In the genomic region with DNA sequence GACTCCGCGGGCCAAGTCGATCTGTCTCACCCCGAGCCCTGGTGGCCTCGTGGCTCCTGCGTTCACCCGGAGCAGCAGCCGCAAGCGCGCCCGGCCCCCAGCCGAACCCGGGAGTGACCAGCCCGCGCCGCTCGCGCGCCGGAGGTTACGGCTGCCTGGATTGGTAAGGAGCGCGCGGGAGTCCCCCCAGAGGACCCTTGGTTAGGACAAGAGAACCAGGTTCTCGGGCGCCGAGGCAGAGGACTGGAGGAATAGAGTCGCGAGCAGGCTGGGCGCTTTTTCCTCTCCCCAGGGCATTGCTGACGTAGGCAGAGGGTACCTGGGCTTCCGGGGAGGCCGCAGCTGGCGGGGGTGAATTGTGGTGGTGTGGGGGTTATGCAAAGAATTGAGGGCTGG, we compare ENCODE assay signal across 8 mouse cellular contexts. TPM values are rescaled to one million over a fixed set of nuclear protein-coding genes. Genes with fewer than 3 reads are reported as not detected.
DNase-seq lines count a peak whose midpoint lies in the region; ATAC-seq and TF ChIP-seq lines count a peak whose summit lies in the region.

No protein-coding gene starts in this region.

- H3K27me3 ChIP-seq in liver, adult 2 months (ENCODE audit: control insufficient read depth, insufficient read depth, low read length), result no peaks in the 10 kb centered on the region
- no peaks in the 10 kb centered on the region for H3K27me3 ChIP-seq in embryonic facial prominence, embryonic 11.5 days (ENCODE audit: control insufficient read depth, insufficient read depth, low read length)
- H3K27me3 ChIP-seq in intestine, postnatal 0 days (replicated peaks; ENCODE audit: control insufficient read depth, insufficient read depth, low read length), result no peaks in the 10 kb centered on the region

- no peaks in the 10 kb centered on the region for H3K79me2 ChIP-seq in liver, adult 2 months (ENCODE audit: control insufficient read depth, insufficient read depth, low read length)

- H3K4me3 ChIP-seq in liver, adult 2 months (ENCODE audit: insufficient read depth, low read depth, low read length), result peak overlapping the region; percentile 69
- H3K4me3 ChIP-seq in embryonic facial prominence, embryonic 11.5 days (ENCODE audit: low read depth, low read length), result peak overlapping the region; percentile 85
- peak overlapping the region; percentile 81 for H3K4me3 ChIP-seq in intestine, postnatal 0 days (ENCODE audit: low read depth, low read length)

- 0 out of 2 replicates have a peak, but pooled peaks cover 8% of the 10 kb centered on the region for H3K4me1 ChIP-seq in liver, adult 2 months (ENCODE audit: control insufficient read depth, insufficient read depth, low read length)
- H3K4me1 ChIP-seq in embryonic facial prominence, embryonic 11.5 days (ENCODE audit: control insufficient read depth, insufficient read depth, low read length), result peaks cover 5% of the 10 kb centered on the region; the same call in 1 of the 2 replicates
- H3K4me1 ChIP-seq in intestine, postnatal 0 days (replicated peaks; ENCODE audit: control insufficient read depth, insufficient read depth, low read length), result peaks cover 8% of the 10 kb centered on the region; the same call in 1 of the 2 replicates

- no peaks in the 10 kb centered on the region for H3K36me3 ChIP-seq in liver, adult 2 months (ENCODE audit: control insufficient read depth, insufficient read depth, low read length)
- peaks cover 19% of the 10 kb centered on the region for H3K36me3 ChIP-seq in embryonic facial prominence, embryonic 11.5 days (replicated peaks; ENCODE audit: control insufficient read depth, insufficient read depth, low read depth, low read length)
- H3K36me3 ChIP-seq in intestine, postnatal 0 days (ENCODE audit: control insufficient read depth, insufficient read depth), result peaks cover 35% of the 10 kb centered on the region

- H3K9me3 ChIP-seq in embryonic facial prominence, embryonic 11.5 days (replicated peaks; ENCODE audit: control insufficient read depth, low read length), result no peaks in the 10 kb centered on the region
- no peaks in the 10 kb centered on the region for H3K9me3 ChIP-seq in intestine, postnatal 0 days (ENCODE audit: control insufficient read depth)

- peak overlapping the region; percentile 87 for H3K4me2 ChIP-seq in embryonic facial prominence, embryonic 11.5 days (ENCODE audit: low read depth, low read length)
- H3K4me2 ChIP-seq in intestine, postnatal 0 days (replicated peaks; ENCODE audit: low read depth), result peak overlapping the region; percentile 92

- no peak for ATAC-seq in embryonic facial prominence, embryonic 11.5 days (replicated peaks; ENCODE audit: insufficient number of reproducible peaks, low FRiP score, low TSS enrichment, low read depth)
- ATAC-seq in intestine, postnatal 0 days, result peak; percentile 1; the same call in 1 of the 2 replicates
- peak; percentile 68 for ATAC-seq in neutrophil, adult 5-6 weeks (ENCODE audit: extremely low read depth, insufficient number of reproducible peaks, low FRiP score, poor library complexity, severe bottlenecking)

- DNase-seq in liver, adult 2 months (ENCODE audit: extremely low read depth, low read depth, low spot score), result no peak
- no peak for DNase-seq in liver
- no peak for DNase-seq in embryonic facial prominence, embryonic 11.5 days (ENCODE audit: low spot score)
- DNase-seq in left cerebral cortex, adult 18-20 months (ENCODE audit: low spot score in 2 of 2), result no peak
- no peak for DNase-seq in layer of hippocampus, postnatal 36 days
- DNase-seq in urinary bladder, postnatal 25 days (ENCODE audit: low spot score), result no peak

- peak overlapping the region; percentile 91 for H3K9ac ChIP-seq in liver, adult 2 months (ENCODE audit: low read depth, low read length)
- peak overlapping the region; percentile 97 for H3K9ac ChIP-seq in embryonic facial prominence, embryonic 11.5 days (replicated peaks; ENCODE audit: low read length)
- H3K9ac ChIP-seq in intestine, postnatal 0 days (ENCODE audit: low read depth, low read length), result peak overlapping the region; percentile 85

- H3K27ac ChIP-seq in liver, adult 2 months (replicated peaks; ENCODE audit: insufficient read depth, low read depth, low read length), result peak overlapping the region; percentile 10; the same call in 1 of the 2 replicates
- H3K27ac ChIP-seq in embryonic facial prominence, embryonic 11.5 days (replicated peaks; ENCODE audit: low read depth, low read length), result peak overlapping the region; percentile 81
- H3K27ac ChIP-seq in intestine, postnatal 0 days (ENCODE audit: low read depth, low read length), result peak overlapping the region; percentile 90

- TF ChIP-seq CTCF in liver, adult 2 months (IDR thresholded peaks at IDR 0.05; ENCODE audit: low read depth, low read length), result no peak
- no peak; the same call in 1 of the 2 replicates for TF ChIP-seq CTCF in intestine, postnatal 0 days (IDR thresholded peaks at IDR 0.05; ENCODE audit: low read depth)

- 1% methylated on average over 34 of the region's 34 CpGs for WGBS in liver, adult 2 months
- under 1% methylated on average over 34 of the region's 34 CpGs for WGBS in embryonic facial prominence, embryonic 11.5 days
- WGBS in intestine, postnatal 0 days, result under 1% methylated on average over 34 of the region's 34 CpGs

- no peak for TF ChIP-seq POLR2A in liver, adult 2 months (IDR thresholded peaks at IDR 0.05; ENCODE audit: extremely low read depth, insufficient read depth, low read length)

RNA-seq across cellular contexts. Expression of gene Cdt1, which starts 0.3 kb away (rescaled TPM):
- 1.0 and 3.0 TPM in 2 replicates for total RNA-seq in liver, adult 2 months (2014; rRNA removed)
- 2.5 and 2.9 TPM in 2 replicates for polyA plus RNA-seq in liver, adult 2 months (2012; rRNA removed)
- 31.6 and 32.1 TPM in 2 replicates for polyA plus RNA-seq in embryonic facial prominence, embryonic 11.5 days (2014; fragmentation: Nextera tagmentation; extraction: Ambion mirVana)
- 13.3 and 14.0 TPM in 2 replicates for polyA plus RNA-seq in intestine, postnatal 0 days (2015; fragmentation: Nextera tagmentation; extraction: Ambion mirVana)
- 29.8 and 30.4 TPM in 2 replicates for total RNA-seq in neutrophil, adult 5-6 weeks (2017)
- total RNA-seq in left cerebral cortex, adult 18-20 months (2021), result 1 to 10 TPM; 2.9 to 3.9 TPM
- total RNA-seq in layer of hippocampus, postnatal 36 days (2021), result 1 to 10 TPM; 1.4 to 1.9 TPM

RNA-seq across cellular contexts. Expression of gene Aprt, which starts 8.6 kb away (rescaled TPM):
- 59.8 and 68.3 TPM in 2 replicates for total RNA-seq in liver, adult 2 months (2014; rRNA removed)
- polyA plus RNA-seq in liver, adult 2 months (2012; rRNA removed), result 80.5 and 105 TPM in 2 replicates
- polyA plus RNA-seq in embryonic facial prominence, embryonic 11.5 days (2014; fragmentation: Nextera tagmentation; extraction: Ambion mirVana), result 246 and 268 TPM in 2 replicates
- 676 and 681 TPM in 2 replicates for polyA plus RNA-seq in intestine, postnatal 0 days (2015; fragmentation: Nextera tagmentation; extraction: Ambion mirVana)
- 26.4 and 42.6 TPM in 2 replicates for total RNA-seq in neutrophil, adult 5-6 weeks (2017)
- 10 to 100 TPM; 48.4 to 52.0 TPM for total RNA-seq in left cerebral cortex, adult 18-20 months (2021)
- total RNA-seq in layer of hippocampus, postnatal 36 days (2021), result 10 to 100 TPM; 61.5 to 65.4 TPM

RNA-seq across cellular contexts. Expression of gene Piezo1, which starts 17.0 kb away (rescaled TPM):
- total RNA-seq in liver, adult 2 months (2014; rRNA removed), result 2.2 and 4.6 TPM in 2 replicates
- 8.0 and 11.1 TPM in 2 replicates for polyA plus RNA-seq in liver, adult 2 months (2012; rRNA removed)
- polyA plus RNA-seq in embryonic facial prominence, embryonic 11.5 days (2014; fragmentation: Nextera tagmentation; extraction: Ambion mirVana), result 3.4 and 5.9 TPM in 2 replicates
- polyA plus RNA-seq in intestine, postnatal 0 days (2015; fragmentation: Nextera tagmentation; extraction: Ambion mirVana), result 4.4 and 7.3 TPM in 2 replicates
- 22.1 and 24.4 TPM in 2 replicates for total RNA-seq in neutrophil, adult 5-6 weeks (2017)
- total RNA-seq in left cerebral cortex, adult 18-20 months (2021), result 1 to 10 TPM; 5.2 to 5.5 TPM
- 1 to 10 TPM; 3.1 to 4.4 TPM for total RNA-seq in layer of hippocampus, postnatal 36 days (2021)

RNA-seq across cellular contexts. Expression of gene Galns, which starts 43.2 kb away (rescaled TPM):
- 4.1 and 4.4 TPM in 2 replicates for total RNA-seq in liver, adult 2 months (2014; rRNA removed)
- 4.4 and 6.6 TPM in 2 replicates for polyA plus RNA-seq in liver, adult 2 months (2012; rRNA removed)
- 4.3 and 6.6 TPM in 2 replicates for polyA plus RNA-seq in embryonic facial prominence, embryonic 11.5 days (2014; fragmentation: Nextera tagmentation; extraction: Ambion mirVana)
- 58.1 and 59.0 TPM in 2 replicates for polyA plus RNA-seq in intestine, postnatal 0 days (2015; fragmentation: Nextera tagmentation; extraction: Ambion mirVana)
- total RNA-seq in neutrophil, adult 5-6 weeks (2017), result 11.2 and 17.1 TPM in 2 replicates
- total RNA-seq in left cerebral cortex, adult 18-20 months (2021), result 1 to 10 TPM; 8.1 to 8.3 TPM
- total RNA-seq in layer of hippocampus, postnatal 36 days (2021), result 10 to 100 TPM in 1 of 2 experiments, 1 to 10 TPM in 1; 9.5 to 11.4 TPM

RNA-seq across cellular contexts. Expression of gene Trappc2l, which starts 43.3 kb away (rescaled TPM):
- total RNA-seq in liver, adult 2 months (2014; rRNA removed), result 7.4 and 14.5 TPM in 2 replicates
- polyA plus RNA-seq in liver, adult 2 months (2012; rRNA removed), result 74.7 and 101 TPM in 2 replicates
- polyA plus RNA-seq in embryonic facial prominence, embryonic 11.5 days (2014; fragmentation: Nextera tagmentation; extraction: Ambion mirVana), result 38.1 and 43.6 TPM in 2 replicates
- 136 and 144 TPM in 2 replicates for polyA plus RNA-seq in intestine, postnatal 0 days (2015; fragmentation: Nextera tagmentation; extraction: Ambion mirVana)
- total RNA-seq in neutrophil, adult 5-6 weeks (2017), result 18.3 and 23.7 TPM in 2 replicates
- 10 to 100 TPM; 79.6 to 86.0 TPM for total RNA-seq in left cerebral cortex, adult 18-20 months (2021)
- 10 to 100 TPM; 79.1 to 87.3 TPM for total RNA-seq in layer of hippocampus, postnatal 36 days (2021)

Comparison
In these comparisons a context has a peak if more than half of its experiments do, and no peak if none do; other contexts are left out.
1. H3K27ac ChIP-seq: peak in every context shown above with its lines; median percentile 90 in intestine, postnatal 0 days; 81 in embryonic facial prominence, embryonic 11.5 days; 10 in liver, adult 2 months.